Mouse (Mus musculus) hindbrain, embryonic 11.5 days (tissue): ENCODE data around the gene Phactr2. TPM values are rescaled to one million over a fixed set of nuclear protein-coding genes. Genes with fewer than 3 reads are reported as not detected.
A peak's percentile ranks its signal among the peaks of the same experiment; 100 is the strongest.

Source experiments
- ATAC-seq: fragments of 200-750 bp; cut with Nextera tagmentation; 2 replicates; pipeline ENCODE4 v1.8.0; 2017; ENCODE audit warnings: mild to moderate bottlenecking, moderate TSS enrichment, moderate library complexity; ENCODE audit not compliant: low FRiP score
- DNase-seq: peaks from one replicate; pipeline ENCODE4 v3.0.0-alpha.2; 2015; ENCODE audit warnings: low spot score
- H3K27ac ChIP-seq: fragments of 300-500 bp; sonication (generic); 2 replicates; pipeline ENCODE4 v1.5.1; 2014; ENCODE audit warnings: mild to moderate bottlenecking, low read depth, low read length
- H3K27me3 ChIP-seq: fragments of 300-500 bp; sonication (generic); 2 replicates; pipeline ENCODE4 v1.6.1; 2014; ENCODE audit warnings: mild to moderate bottlenecking, low read length, moderate library complexity, mixed read lengths; ENCODE audit not compliant: control insufficient read depth, insufficient read depth
- H3K36me3 ChIP-seq: fragments of 300-500 bp; sonication (generic); 2 replicates; pipeline ENCODE4 v1.6.1; 2014; ENCODE audit warnings: mild to moderate bottlenecking, low read length, moderate library complexity, mixed read lengths; ENCODE audit not compliant: control insufficient read depth, insufficient read depth
- H3K4me1 ChIP-seq: fragments of 300-500 bp; sonication (generic); replicated peaks from 2 replicates; pipeline ENCODE4 v1.6.1; 2014; ENCODE audit warnings: low read length, mixed read lengths; ENCODE audit not compliant: control insufficient read depth, insufficient read depth
- H3K4me2 ChIP-seq: fragments of 300-500 bp; sonication (generic); replicated peaks from 2 replicates; pipeline ENCODE4 v1.6.1; 2014; ENCODE audit warnings: mild to moderate bottlenecking, low read depth, low read length
- H3K4me3 ChIP-seq: fragments of 300-500 bp; sonication (generic); 2 replicates; pipeline ENCODE4 v1.5.1; 2014; ENCODE audit warnings: low read depth, low read length
- H3K9ac ChIP-seq: fragments of 300-500 bp; sonication (generic); 2 replicates; pipeline ENCODE4 v1.6.1; 2014; ENCODE audit warnings: low read depth, low read length
- H3K9me3 ChIP-seq: fragments of 300-500 bp; sonication (generic); 2 replicates; pipeline ENCODE4 v1.6.1; 2016; ENCODE audit warnings: low read length; ENCODE audit not compliant: control insufficient read depth
- WGBS: fragments of 180-500 bp; shearing (Covaris S2); extraction: QIAGEN DNeasy Blood & Tissue Kit; methylation state at CpG from one replicate; pipeline ENCODE4 v1.1.7; 2014; 5-methylcytosine and 5-hydroxymethylcytosine counted together
- polyA plus RNA-seq: library from polyadenylated mRNA; unstranded; fragments of >200 nt; fragmentation: Nextera tagmentation; extraction: Ambion mirVana; gene quantifications from 2 replicates; pipeline ENCODE4 v1.2.1, GENCODE M21; 2014

Phactr2 gene
- polyA plus RNA-seq, 1 experiment from 2014 or later: 17.5 TPM

GRCm38 (mm10) chr10:13335347-13335746 is 138.9 kb downstream of the Phactr2 start:
- no peaks in the 10 kb centered on the region for H3K36me3 ChIP-seq
- no peaks in the 10 kb centered on the region for H3K9me3 ChIP-seq
- no peak overlapping the region for H3K4me3 ChIP-seq
- DNase-seq: no peak
- no peak overlapping the region for H3K27ac ChIP-seq
- H3K9ac ChIP-seq: no peak overlapping the region
- H3K4me1 ChIP-seq: no peaks in the 10 kb centered on the region
- WGBS: 78% methylated on average over 6 of the region's 6 CpGs
- H3K4me2 ChIP-seq: no peak overlapping the region
- ATAC-seq: no peak
- H3K27me3 ChIP-seq: no peaks in the 10 kb centered on the region

GRCm38 (mm10) chr10:13333781-13334180 is 140.4 kb downstream of the Phactr2 start:
- Histone ChIP-seq H3K9ac (no peak overlapping the region), H3K27me3 (no peaks in the 10 kb centered on the region), H3K36me3 (no peaks in the 10 kb centered on the region), H3K27ac (no peak overlapping the region), H3K4me2 (no peak overlapping the region), H3K4me3 (no peak overlapping the region), H3K9me3 (no peaks in the 10 kb centered on the region), H3K4me1 (no peaks in the 10 kb centered on the region)
- no peak for DNase-seq
- WGBS: 81% methylated on average over 2 of the region's 2 CpGs
- no peak for ATAC-seq

- DNase-seq (no peak), ATAC-seq (no peak)
- H3K4me3 ChIP-seq: no peak overlapping the region
- no peak overlapping the region for H3K27ac ChIP-seq
- H3K9me3 ChIP-seq: no peaks in the 10 kb centered on the region
- no peaks in the 10 kb centered on the region for H3K27me3 ChIP-seq
- no peak overlapping the region for H3K9ac ChIP-seq
- no peaks in the 10 kb centered on the region for H3K36me3 ChIP-seq
- no peaks in the 10 kb centered on the region for H3K4me1 ChIP-seq
- 62% methylated on average over 2 of the region's 2 CpGs for WGBS
- no peak overlapping the region for H3K4me2 ChIP-seq
Observed at GRCm38 (mm10) chr10:13332985-13333384, 141.2 kb downstream of the Phactr2 start.

- no peaks in the 10 kb centered on the region for H3K9me3 ChIP-seq
- H3K4me3 ChIP-seq: no peak overlapping the region
- WGBS: 88% methylated on average over 4 of the region's 4 CpGs
- H3K9ac ChIP-seq: no peak overlapping the region
- ATAC-seq (no peak), DNase-seq (no peak)
- H3K4me1 ChIP-seq: no peaks in the 10 kb centered on the region
- H3K27ac ChIP-seq: no peak overlapping the region
- no peaks in the 10 kb centered on the region for H3K36me3 ChIP-seq
- H3K4me2 ChIP-seq: no peak overlapping the region
- no peaks in the 10 kb centered on the region for H3K27me3 ChIP-seq
Observed at GRCm38 (mm10) chr10:13331405-13332032, 142.7 kb downstream of the Phactr2 start.

- Histone ChIP-seq H3K27ac (no peak overlapping the region), H3K4me2 (no peak overlapping the region), H3K36me3 (no peaks in the 10 kb centered on the region), H3K27me3 (no peaks in the 10 kb centered on the region), H3K9me3 (no peaks in the 10 kb centered on the region), H3K4me1 (no peaks in the 10 kb centered on the region), H3K4me3 (no peak overlapping the region), H3K9ac (no peak overlapping the region)
- WGBS: 88% methylated on average over 3 of the region's 3 CpGs
- DNase-seq (no peak), ATAC-seq (no peak)
Observed at GRCm38 (mm10) chr10:13328602-13329001, 145.6 kb downstream of the Phactr2 start.

GRCm38 (mm10) chr10:13326149-13326873 is 147.9 kb downstream of the Phactr2 start:
- no peak for DNase-seq
- H3K4me2 ChIP-seq: no peak overlapping the region
- peaks cover 2% of the 10 kb centered on the region for H3K4me1 ChIP-seq
- H3K9me3 ChIP-seq: no peaks in the 10 kb centered on the region
- H3K9ac ChIP-seq: no peak overlapping the region
- H3K27ac ChIP-seq: no peak overlapping the region
- H3K36me3 ChIP-seq: no peaks in the 10 kb centered on the region
- H3K4me3 ChIP-seq: no peak overlapping the region
- no peaks in the 10 kb centered on the region for H3K27me3 ChIP-seq
- ATAC-seq: no peak
- WGBS: 86% methylated on average over 14 of the region's 14 CpGs

GRCm38 (mm10) chr10:13323806-13324411 is 150.3 kb downstream of the Phactr2 start:
- Histone ChIP-seq H3K36me3 (no peaks in the 10 kb centered on the region), H3K4me3 (peak overlapping the region; percentile 49), H3K9ac (peak overlapping the region; percentile 79), H3K4me1 (peaks cover 2% of the 10 kb centered on the region), H3K4me2 (peak overlapping the region; percentile 74), H3K27me3 (no peaks in the 10 kb centered on the region), H3K9me3 (no peaks in the 10 kb centered on the region), H3K27ac (peak overlapping the region; percentile 60)
- peak; percentile 83 for DNase-seq
- under 1% methylated on average over 51 of the region's 62 CpGs for WGBS
- ATAC-seq: peak; percentile 95

- H3K27me3 ChIP-seq: no peaks in the 10 kb centered on the region
- 30% methylated on average over 12 of the region's 12 CpGs for WGBS
- H3K4me3 ChIP-seq: peak overlapping the region; percentile 49
- H3K36me3 ChIP-seq: no peaks in the 10 kb centered on the region
- peak overlapping the region; percentile 74 for H3K4me2 ChIP-seq
- H3K4me1 ChIP-seq: peaks cover 2% of the 10 kb centered on the region
- H3K9me3 ChIP-seq: no peaks in the 10 kb centered on the region
- H3K27ac ChIP-seq: peak overlapping the region; percentile 60; the same call in 1 of the 2 replicates
- DNase-seq (peak; percentile 49), ATAC-seq (peak; percentile 34)
- peak overlapping the region; percentile 79; the same call in 1 of the 2 replicates for H3K9ac ChIP-seq
Observed at GRCm38 (mm10) chr10:13323139-13323805, 150.9 kb downstream of the Phactr2 start.
